Mouse (Mus musculus): ENCODE measurements at regions not wholly inside any gene's neighbourhood (a gene's known extent, or its start where the extent isn't known, plus 50 kb on each side); places are given as distances from the start of the nearest gene placed in this dataset.
"Not testable (repeated sequence)": the region's sequence is repeated elsewhere in the genome, so short reads cannot be mapped to it uniquely, and the experiment has no call there.

DNA sequence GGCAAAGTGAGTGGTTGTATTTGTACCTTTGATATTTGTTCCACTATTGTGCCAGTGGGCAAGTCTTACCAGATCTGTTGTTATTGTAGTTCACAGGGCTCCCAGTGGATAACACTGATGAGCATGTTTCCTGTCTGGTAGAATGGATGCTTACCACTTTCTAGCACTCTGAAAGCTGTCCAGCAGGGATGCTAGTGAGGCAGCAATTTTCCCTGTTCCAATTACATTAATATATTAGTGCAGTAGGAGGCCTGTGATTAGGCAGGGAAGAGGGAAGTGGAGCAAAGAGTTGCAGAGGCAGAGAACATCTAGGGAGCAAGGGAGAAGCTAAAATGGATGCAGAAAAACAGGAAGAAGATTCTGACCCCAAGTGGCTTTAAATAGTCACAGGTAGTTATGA, 348.0 kb downstream of the Adam29 start:
- DNase-seq = peak; percentile 12 to 67

GRCm38 (mm10) chr8:55538868-55539267, 367.9 kb downstream of the Adam29 start:
- no peak for DNase-seq

- DNase-seq = not testable (repeated sequence)
These were observed 377.4 kb downstream of the Adam29 start for GRCm38 (mm10) chr8:55529397-55529796.

GRCm38 (mm10) chr8:55519151-55519550, 387.6 kb downstream of the Adam29 start:
- not testable (repeated sequence) for DNase-seq

GRCm38 (mm10) chr8:55477336-55477735, 429.4 kb downstream of the Adam29 start:
- peak; percentile 85 to 92 for DNase-seq

GRCm38 (mm10) chr8:55476923-55477322, 429.8 kb downstream of the Adam29 start:
- no peak for DNase-seq

DNA sequence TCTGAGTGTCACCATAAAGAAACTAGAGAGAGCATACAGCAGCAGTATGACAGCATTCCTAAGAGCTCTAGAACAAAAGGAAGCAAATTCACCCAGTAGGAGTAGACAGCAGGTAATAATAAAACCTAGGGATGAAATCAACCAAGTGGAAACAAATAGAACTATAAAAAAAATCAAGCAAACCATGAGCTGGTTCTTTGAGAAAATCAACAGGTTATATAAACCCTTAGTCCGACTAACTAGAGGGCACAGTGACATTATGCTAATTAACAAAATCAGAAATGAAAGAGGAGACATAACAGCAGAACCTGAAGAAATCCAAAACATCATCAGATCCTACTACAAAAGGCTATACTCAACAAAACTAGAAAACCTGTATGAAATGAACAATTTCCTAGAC, 434.4 kb downstream of the Adam29 start:
- DNase-seq = no peak

DNA sequence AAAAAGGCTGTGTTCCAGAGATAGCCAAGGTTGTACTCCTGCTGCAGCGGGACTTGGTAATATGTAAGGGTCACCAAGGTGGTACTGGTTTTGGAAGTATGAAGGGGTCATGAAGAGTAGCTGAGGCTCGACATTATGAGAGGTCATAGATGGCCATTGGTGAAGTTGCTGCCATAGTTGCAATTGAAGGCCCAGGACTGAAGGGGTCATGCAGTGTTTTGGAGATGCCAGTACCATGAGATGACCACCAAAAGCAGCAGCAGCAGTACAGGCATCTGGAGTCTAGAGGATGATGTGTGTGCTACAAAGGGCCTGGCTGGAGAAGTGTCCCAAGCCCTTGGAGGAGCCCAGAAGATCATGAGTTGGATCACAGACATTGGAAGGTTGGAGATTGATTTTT, 440.0 kb downstream of the Adam29 start:
- not testable (repeated sequence) for DNase-seq

DNA sequence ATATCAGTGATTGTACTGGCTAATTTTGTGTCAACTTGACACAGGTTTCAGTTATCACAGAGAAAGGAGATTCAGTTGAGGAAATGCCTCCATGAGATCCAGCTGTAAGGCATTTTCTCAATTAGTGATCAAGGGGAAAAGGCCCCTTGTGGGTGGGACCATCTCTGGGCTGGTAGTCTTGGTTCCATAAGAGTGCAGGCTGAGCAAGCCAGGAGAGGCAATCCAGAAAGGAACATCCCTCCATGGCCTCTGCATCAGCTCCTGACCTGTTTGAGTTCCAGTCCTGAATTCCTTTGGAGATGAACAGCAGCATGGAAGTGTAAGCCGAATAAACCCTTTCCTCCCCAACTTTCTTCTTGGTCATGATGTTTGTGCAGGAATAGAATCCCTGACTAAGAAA, 440.8 kb downstream of the Adam29 start:
- not testable (repeated sequence) for DNase-seq

DNA sequence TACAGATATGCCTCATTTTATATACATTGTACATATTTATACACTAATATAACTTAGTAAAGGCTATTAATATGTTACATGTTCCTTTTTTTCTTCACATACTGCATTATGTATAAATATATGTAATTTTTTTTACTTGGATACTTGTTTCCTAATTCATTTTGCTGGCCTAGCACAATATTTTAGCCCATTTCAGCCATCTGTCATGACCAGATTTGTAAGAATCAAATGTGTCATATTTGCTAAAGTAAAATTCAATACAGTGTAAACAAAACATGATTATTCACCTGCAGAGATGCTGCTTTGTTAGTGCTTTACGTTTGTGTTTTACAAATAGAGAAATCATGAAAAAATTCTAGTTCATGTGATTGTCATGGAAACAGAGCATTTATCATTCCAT, 441.3 kb downstream of the Adam29 start:
- DNase-seq = no peak

DNA sequence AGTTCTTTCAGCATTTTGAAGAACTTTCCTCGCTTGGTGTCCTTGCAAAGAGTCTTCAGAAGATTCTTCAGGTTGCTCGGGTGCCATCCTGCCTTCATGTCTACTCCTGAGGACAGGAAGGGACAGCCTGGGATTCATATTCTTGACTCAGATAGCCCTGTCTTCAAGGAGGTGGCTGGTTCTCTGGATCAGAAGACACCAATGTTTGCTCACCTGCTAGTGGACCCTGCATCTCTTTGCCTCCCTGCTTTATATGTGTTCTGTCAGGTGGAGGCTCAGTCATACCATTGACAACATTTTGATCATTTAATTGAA, 441.9 kb downstream of the Adam29 start:
- no peak for DNase-seq

GRCm38 (mm10) chr8:55464036-55464854, 442.5 kb downstream of the Adam29 start:
- peak; percentile 89 to 94 for DNase-seq

GRCm38 (mm10) chr8:55460790-55461189, 446.0 kb downstream of the Adam29 start:
- not testable (repeated sequence) for DNase-seq

DNA sequence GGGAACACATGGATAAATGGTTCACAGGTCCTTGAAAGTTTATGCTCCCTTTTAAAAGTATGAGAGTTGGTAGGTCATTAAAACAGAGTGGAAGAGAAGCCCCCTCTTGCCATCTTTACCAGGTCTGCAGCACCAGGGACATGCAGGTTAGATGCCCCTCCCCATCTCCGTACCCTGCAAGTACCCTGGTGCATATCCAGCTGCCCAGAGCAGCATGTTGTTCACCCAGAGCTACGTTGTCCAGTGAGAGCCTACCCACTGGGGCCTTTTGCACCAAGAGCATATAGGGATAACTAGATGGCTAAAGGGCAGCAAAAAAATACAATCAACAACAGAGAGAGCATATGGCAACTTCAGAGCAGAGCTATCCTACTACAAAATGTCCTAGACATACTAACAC, 449.3 kb downstream of the Adam29 start:
- no peak for DNase-seq
